Mouse (Mus musculus) midbrain, embryonic 11.5 days (tissue): ENCODE results near the gene Snrpa. TPM values are rescaled to one million over a fixed set of nuclear protein-coding genes. Genes with fewer than 3 reads are reported as not detected.

ENCODE experiments used
- ATAC-seq: fragments of 200-750 bp; cut with Nextera tagmentation; 2 replicates; pipeline ENCODE4 v1.8.0; 2017; ENCODE audit warnings: moderate TSS enrichment, moderate library complexity; ENCODE audit not compliant: low FRiP score
- DNase-seq: peaks from one replicate; pipeline ENCODE4 v3.0.0; 2015; ENCODE audit warnings: low spot score; ENCODE audit errors: missing footprints
- H3K27ac ChIP-seq: fragments of 300-500 bp; sonication (generic); 2 replicates; pipeline ENCODE4 v1.5.1; 2014; ENCODE audit warnings: low read depth, low read length
- H3K27me3 ChIP-seq: fragments of 300-500 bp; sonication (generic); 2 replicates; pipeline ENCODE4 v1.6.1; 2014; ENCODE audit warnings: mild to moderate bottlenecking, low read length, moderate library complexity, mixed read lengths; ENCODE audit not compliant: control insufficient read depth, insufficient read depth
- H3K36me3 ChIP-seq: fragments of 300-500 bp; sonication (generic); 2 replicates; pipeline ENCODE4 v1.6.1; 2014; ENCODE audit warnings: mild to moderate bottlenecking, low read length, moderate library complexity, mixed read lengths; ENCODE audit not compliant: control insufficient read depth, insufficient read depth
- H3K4me1 ChIP-seq: fragments of 300-500 bp; sonication (generic); 2 replicates; pipeline ENCODE4 v1.6.1; 2014; ENCODE audit warnings: low read length; ENCODE audit not compliant: control insufficient read depth, insufficient read depth
- H3K4me2 ChIP-seq: fragments of 300-500 bp; sonication (generic); 2 replicates; pipeline ENCODE4 v1.6.1; 2014; ENCODE audit warnings: mild to moderate bottlenecking, moderate library complexity
- H3K4me3 ChIP-seq: fragments of 300-500 bp; sonication (generic); 2 replicates; pipeline ENCODE4 v1.5.1; 2014; ENCODE audit warnings: low read depth, low read length
- H3K9ac ChIP-seq: fragments of 300-500 bp; sonication (generic); 2 replicates; pipeline ENCODE4 v1.6.1; 2014; ENCODE audit warnings: low read length
- H3K9me3 ChIP-seq: fragments of 300-500 bp; sonication (generic); 2 replicates; pipeline ENCODE4 v1.6.1; 2016; ENCODE audit warnings: low read length; ENCODE audit not compliant: control insufficient read depth
- WGBS: fragments of 180-500 bp; shearing (Covaris S2); extraction: QIAGEN DNeasy Blood & Tissue Kit; methylation state at CpG from one replicate; pipeline ENCODE4 v1.1.7; 2014; 5-methylcytosine and 5-hydroxymethylcytosine counted together
- microRNA counts: library from miRNA; unstranded; fragments of <30 nt; microRNA quantifications from one replicate; lab custom pipeline; 2015
- microRNA-seq: library from miRNA; unstranded; fragments of <30 nt; microRNA quantifications from one replicate; pipeline ENCODE4, GENCODE M21; 2017
- polyA plus RNA-seq: library from polyadenylated mRNA; unstranded; fragments of >200 nt; fragmentation: Nextera tagmentation; extraction: Ambion mirVana; gene quantifications from 2 replicates; pipeline ENCODE4 v1.2.1, GENCODE M21; 2014

The Snrpa gene
- polyA plus RNA-seq, 1 experiment from 2014 or later = 364 TPM

DNA sequence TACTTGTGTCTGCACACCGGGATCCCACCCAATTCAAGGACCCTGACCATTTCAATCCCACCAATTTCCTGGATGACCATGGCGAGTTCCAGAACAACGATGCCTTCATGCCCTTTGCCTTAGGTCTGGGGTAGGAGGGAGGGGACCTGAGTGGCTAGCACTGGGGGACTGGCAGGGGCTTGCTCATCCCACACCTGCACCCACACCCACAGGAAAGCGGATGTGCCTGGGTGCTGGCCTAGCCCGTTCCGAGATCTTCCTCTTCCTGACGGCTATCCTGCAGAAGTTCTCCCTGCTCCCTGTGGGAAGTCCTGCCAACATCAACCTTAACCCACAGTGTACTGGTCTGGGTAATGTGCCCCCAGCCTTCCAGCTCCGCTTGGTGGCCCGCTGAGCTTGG is 37.9 kb downstream of the Snrpa start:
- WGBS = 96% methylated on average over 9 of the region's 9 CpGs

GRCm38 (mm10) chr7:27156005-27156404 is 40.1 kb downstream of the Snrpa start:
- H3K27me3 ChIP-seq = no peaks in the 10 kb centered on the region
- H3K36me3 ChIP-seq = peaks cover 13% of the 10 kb centered on the region
- H3K4me3 ChIP-seq = no peak overlapping the region
- H3K9ac ChIP-seq = no peak overlapping the region
- no peak overlapping the region for H3K4me2 ChIP-seq
- H3K9me3 ChIP-seq = no peaks in the 10 kb centered on the region
- no peak for DNase-seq
- WGBS = 85% methylated on average over 13 of the region's 13 CpGs
- ATAC-seq = no peak
- no peak overlapping the region for H3K27ac ChIP-seq
- no peaks in the 10 kb centered on the region for H3K4me1 ChIP-seq

More for the DNA sequence above, 37.9 kb downstream of the Snrpa start:
- peaks cover 13% of the 10 kb centered on the region for H3K36me3 ChIP-seq
- no peak overlapping the region for H3K9ac ChIP-seq
- no peaks in the 10 kb centered on the region for H3K27me3 ChIP-seq
- no peak for ATAC-seq
- H3K27ac ChIP-seq = no peak overlapping the region
- H3K4me1 ChIP-seq = peaks cover 7% of the 10 kb centered on the region
- no peak overlapping the region for H3K4me2 ChIP-seq
- no peaks in the 10 kb centered on the region for H3K9me3 ChIP-seq
- H3K4me3 ChIP-seq = no peak overlapping the region
- no peak for DNase-seq

GRCm38 (mm10) chr7:27153205-27153764 is 42.8 kb downstream of the Snrpa start, which contains the start of gene Cyp2t4:
Gene Cyp2t4, plus strand, starts transcription at chr7:27153714.
- no peaks in the 10 kb centered on the region for H3K9me3 ChIP-seq
- no peak within 1 kb of the TSS for H3K9ac ChIP-seq
- no peak within 1 kb of the TSS for H3K4me3 ChIP-seq
- 74% methylated on average over 10 of the region's 10 CpGs for WGBS
- ATAC-seq = no peak
- no peak for DNase-seq
- peaks cover 2% of the 10 kb centered on the region; the same call in 1 of the 2 replicates for H3K36me3 ChIP-seq
- no peaks in the 10 kb centered on the region for H3K4me1 ChIP-seq
- H3K4me2 ChIP-seq = no peak within 1 kb of the TSS
- H3K27me3 ChIP-seq = no peaks in the 10 kb centered on the region
- no peak within 1 kb of the TSS for H3K27ac ChIP-seq

MicroRNAs encoded within 50 kb of the gene (microRNA counts, 519-probe panel; counts per million panel counts)
- not detected for microRNA mmu-miR-1191 (lab: Ali Mortazavi, UCI)

Small RNA genes within 50 kb of the gene (microRNA-seq; reads per million reads assigned to microRNA genes)
- gene Mir1191 (1.9 reads per million, percentile 3 among the genes with 10 or more reads in this experiment), gene Mir3101 (not detected)

Other genes with a start within 250 kb of the Snrpa start
- not detected in 2 replicates for gene Cyp2a12, start 167.2 kb downstream of the Snrpa start, polyA plus RNA-seq
- not detected in 2 replicates for gene Cyp2f2, start 76.4 kb downstream of the Snrpa start, polyA plus RNA-seq
- gene Cyp2t4, start 42.6 kb downstream of the Snrpa start, polyA plus RNA-seq = 0.11 and 0.19 TPM in 2 replicates
- gene Egln2, start 29.5 kb downstream of the Snrpa start, polyA plus RNA-seq = 36.4 and 43.5 TPM in 2 replicates
- 57.4 and 59.1 TPM in 2 replicates for gene Rab4b, start 17.4 kb downstream of the Snrpa start, polyA plus RNA-seq
- gene Gm21983, start 15.2 kb downstream of the Snrpa start, polyA plus RNA-seq = not detected in 2 replicates
- gene Mia, start 15.1 kb downstream of the Snrpa start, polyA plus RNA-seq = 0.93 and 1.4 TPM in 2 replicates
- gene BC024978, start 490 bp downstream of the Snrpa start, polyA plus RNA-seq = 4.0 and 4.1 TPM in 2 replicates
- 5.0 and 6.6 TPM in 2 replicates for gene Itpkc, start 32.4 kb upstream of the Snrpa start, polyA plus RNA-seq
- gene Coq8b, start 36.8 kb upstream of the Snrpa start, polyA plus RNA-seq = 16.1 and 16.6 TPM in 2 replicates
- 16.9 and 17.7 TPM in 2 replicates for gene Numbl, start 62.2 kb upstream of the Snrpa start, polyA plus RNA-seq
- 2.9 and 5.8 TPM in 2 replicates for gene Ltbp4, start 141.4 kb upstream of the Snrpa start, polyA plus RNA-seq
- 45.9 and 50.7 TPM in 2 replicates for gene Shkbp1, start 159.7 kb upstream of the Snrpa start, polyA plus RNA-seq
- gene Gm20479, start 161.1 kb upstream of the Snrpa start, polyA plus RNA-seq = not detected in 2 replicates